Mouse (Mus musculus) hindbrain, embryonic 14.5 days (tissue): Measurements from ENCODE around the gene Ppp1r32. TPM values are rescaled to one million over a fixed set of nuclear protein-coding genes. Genes with fewer than 3 reads are reported as not detected.

Experiments
- ATAC-seq: fragments of 200-750 bp; cut with Nextera tagmentation; 2 replicates; pipeline ENCODE4 v1.8.0; 2017; ENCODE audit warnings: moderate number of reproducible peaks, mild to moderate bottlenecking, moderate TSS enrichment, moderate library complexity; ENCODE audit not compliant: low FRiP score
- DNase-seq: peaks from one replicate; pipeline ENCODE4 v3.0.0-alpha.2; 2015; ENCODE audit warnings: low spot score
- H3K27ac ChIP-seq: fragments of 300-500 bp; sonication (generic); 2 replicates; pipeline ENCODE4 v1.5.1; 2014; ENCODE audit warnings: mild to moderate bottlenecking, moderate library complexity
- H3K27me3 ChIP-seq: fragments of 300-500 bp; sonication (generic); 2 replicates; pipeline ENCODE4 v1.6.1; 2014; ENCODE audit warnings: mild to moderate bottlenecking, low read length, mixed read lengths; ENCODE audit not compliant: control insufficient read depth, insufficient read depth
- H3K36me3 ChIP-seq: fragments of 300-500 bp; sonication (generic); replicated peaks from 2 replicates; pipeline ENCODE4 v1.6.1; 2014; ENCODE audit not compliant: control insufficient read depth, insufficient read depth
- H3K4me1 ChIP-seq: fragments of 300-500 bp; sonication (generic); replicated peaks from 2 replicates; pipeline ENCODE4 v1.6.1; 2014; ENCODE audit warnings: antibody characterized with exemption, low read length, mixed read lengths; ENCODE audit not compliant: control insufficient read depth, insufficient read depth
- H3K4me2 ChIP-seq: fragments of 300-500 bp; sonication (generic); replicated peaks from 2 replicates; pipeline ENCODE4 v1.6.1; 2014; ENCODE audit warnings: mild to moderate bottlenecking, moderate library complexity
- H3K4me3 ChIP-seq: fragments of 300-500 bp; sonication (generic); replicated peaks from 2 replicates; pipeline ENCODE4 v1.5.1; 2014; ENCODE audit warnings: mild to moderate bottlenecking, low read length
- H3K9ac ChIP-seq: fragments of 300-500 bp; sonication (generic); 2 replicates; pipeline ENCODE4 v1.6.1; 2014
- H3K9me3 ChIP-seq: fragments of 300-500 bp; sonication (generic); 2 replicates; pipeline ENCODE4 v1.6.1; 2016; ENCODE audit warnings: low read length; ENCODE audit not compliant: control insufficient read depth
- WGBS: fragments of 180-500 bp; shearing (Covaris S2); extraction: QIAGEN DNeasy Blood & Tissue Kit; methylation state at CpG from one replicate; pipeline ENCODE4 v1.1.7; 2014; 5-methylcytosine and 5-hydroxymethylcytosine counted together
- polyA plus RNA-seq: library from polyadenylated mRNA; unstranded; fragments of >200 nt; fragmentation: Nextera tagmentation; extraction: Ambion mirVana; gene quantifications from 2 replicates; pipeline ENCODE4 v1.2.1, GENCODE M21; 2014

Gene Ppp1r32
- polyA plus RNA-seq, 1 experiment from 2014 or later: 2.8 TPM

DNA sequence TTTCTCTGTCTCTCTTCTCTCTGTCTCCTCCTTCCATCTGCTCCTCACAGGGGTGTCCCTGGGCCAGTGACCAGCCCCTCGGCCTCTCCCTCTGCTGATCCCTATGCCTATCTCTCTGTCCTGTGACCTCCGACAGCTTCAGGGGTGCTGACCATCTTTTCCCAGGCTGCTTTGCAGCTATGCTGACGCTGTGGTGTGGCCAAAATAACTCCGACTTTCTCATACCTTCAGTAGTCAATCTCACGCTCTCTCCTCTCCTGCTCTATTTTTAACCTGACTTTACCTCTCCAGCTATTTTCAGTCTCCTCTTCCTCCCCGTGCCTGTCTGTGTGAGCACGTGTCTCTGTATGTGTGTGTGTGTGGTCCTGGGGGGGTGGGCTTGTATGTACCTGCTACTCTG lies 49.5 kb downstream of the Ppp1r32 start:
- Histone ChIP-seq H3K27me3 (no peaks in the 10 kb centered on the region), H3K27ac (no peak overlapping the region), H3K4me2 (no peak overlapping the region), H3K9me3 (no peaks in the 10 kb centered on the region), H3K4me3 (no peak overlapping the region), H3K9ac (no peak overlapping the region), H3K36me3 (no peaks in the 10 kb centered on the region), H3K4me1 (no peaks in the 10 kb centered on the region)
- ATAC-seq: no peak
- WGBS: 84% methylated on average over 7 of the region's 7 CpGs
- no peak for DNase-seq

GRCm38 (mm10) chr19:10431841-10432240 lies 50.9 kb downstream of the Ppp1r32 start:
- Histone ChIP-seq H3K36me3 (0 out of 2 replicates have a peak, but pooled peaks cover 5% of the 10 kb centered on the region), H3K27ac (no peak overlapping the region), H3K4me3 (no peak overlapping the region), H3K4me1 (no peaks in the 10 kb centered on the region), H3K27me3 (no peaks in the 10 kb centered on the region), H3K9ac (no peak overlapping the region), H3K4me2 (no peak overlapping the region), H3K9me3 (no peaks in the 10 kb centered on the region)
- WGBS: 52% methylated on average over 4 of the region's 4 CpGs
- no peak for ATAC-seq
- no peak for DNase-seq

- DNase-seq (no peak), ATAC-seq (no peak)
- Histone ChIP-seq H3K36me3 (0 out of 2 replicates have a peak, but pooled peaks cover 8% of the 10 kb centered on the region), H3K27ac (no peak overlapping the region), H3K9me3 (no peaks in the 10 kb centered on the region), H3K4me1 (no peaks in the 10 kb centered on the region), H3K27me3 (no peaks in the 10 kb centered on the region), H3K4me3 (no peak overlapping the region), H3K4me2 (no peak overlapping the region), H3K9ac (no peak overlapping the region)
- WGBS: 48% methylated on average over 3 of the region's 3 CpGs
These were observed 51.3 kb downstream of the Ppp1r32 start for GRCm38 (mm10) chr19:10431410-10431809.

DNA sequence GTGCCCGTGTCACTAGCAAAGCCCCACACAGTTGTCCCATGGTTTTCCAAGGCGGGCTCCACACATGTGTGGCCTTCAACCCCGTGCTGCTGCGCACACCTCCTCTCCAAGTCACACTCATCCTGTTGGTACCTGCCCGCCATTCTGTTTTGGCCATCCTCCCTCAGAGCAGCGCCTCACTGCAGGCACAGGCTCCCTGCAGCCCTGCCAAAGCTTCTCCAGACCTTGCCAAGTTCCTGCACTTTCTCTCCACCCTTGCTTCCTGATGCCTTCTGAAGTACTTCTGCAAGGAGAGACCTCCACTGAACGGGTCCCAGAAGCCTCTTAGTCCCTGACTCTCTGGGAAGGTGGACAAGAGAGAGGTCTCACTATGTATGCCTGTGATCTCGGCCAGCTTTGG lies 53.4 kb downstream of the Ppp1r32 start:
- Histone ChIP-seq H3K27ac (no peak overlapping the region), H3K4me1 (peaks cover 11% of the 10 kb centered on the region; the same call in 1 of the 2 replicates), H3K27me3 (no peaks in the 10 kb centered on the region), H3K9ac (no peak overlapping the region), H3K9me3 (no peaks in the 10 kb centered on the region), H3K4me3 (no peak overlapping the region), H3K4me2 (no peak overlapping the region), H3K36me3 (0 out of 2 replicates have a peak, but pooled peaks cover 12% of the 10 kb centered on the region)
- 90% methylated on average over 8 of the region's 8 CpGs for WGBS
- ATAC-seq: no peak
- DNase-seq: no peak

GRCm38 (mm10) chr19:10427431-10427830 lies 55.3 kb downstream of the Ppp1r32 start:
- WGBS: 80% methylated on average over 9 of the region's 9 CpGs
- no peak overlapping the region for H3K27ac ChIP-seq
- DNase-seq (no peak), ATAC-seq (no peak)
- H3K9ac ChIP-seq: no peak overlapping the region
- H3K9me3 ChIP-seq: no peaks in the 10 kb centered on the region
- peaks cover 17% of the 10 kb centered on the region; the same call in 1 of the 2 replicates for H3K36me3 ChIP-seq
- H3K4me3 ChIP-seq: no peak overlapping the region
- no peaks in the 10 kb centered on the region for H3K27me3 ChIP-seq
- peaks cover 13% of the 10 kb centered on the region; the same call in 1 of the 2 replicates for H3K4me1 ChIP-seq
- H3K4me2 ChIP-seq: no peak overlapping the region

DNA sequence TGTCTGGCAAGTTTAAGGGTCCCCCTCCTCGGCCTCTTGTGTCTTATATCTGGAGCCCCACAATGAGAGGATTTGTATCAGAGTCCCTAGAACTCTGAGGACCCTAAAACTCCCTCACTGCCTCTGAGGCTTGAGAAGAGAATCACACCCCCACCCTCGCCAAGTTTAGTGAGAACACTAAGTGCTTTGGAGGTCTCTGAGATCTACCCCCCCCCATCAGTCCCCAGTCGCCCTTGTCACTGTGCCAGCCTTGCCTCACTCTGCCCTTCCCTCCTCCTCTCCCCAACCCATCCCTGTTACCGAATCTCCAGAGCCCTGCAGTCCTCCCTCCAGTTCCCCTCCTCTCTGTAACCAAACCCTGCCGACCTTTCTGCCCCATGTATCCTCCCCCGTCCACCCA lies 55.9 kb downstream of the Ppp1r32 start:
- WGBS: 55% methylated on average over 6 of the region's 6 CpGs
- H3K36me3 ChIP-seq: peaks cover 17% of the 10 kb centered on the region; the same call in 1 of the 2 replicates
- no peak overlapping the region for H3K4me2 ChIP-seq
- H3K27ac ChIP-seq: no peak overlapping the region
- no peaks in the 10 kb centered on the region for H3K27me3 ChIP-seq
- peaks cover 18% of the 10 kb centered on the region; the same call in 1 of the 2 replicates for H3K4me1 ChIP-seq
- no peak for ATAC-seq
- H3K9ac ChIP-seq: no peak overlapping the region
- H3K4me3 ChIP-seq: no peak overlapping the region
- H3K9me3 ChIP-seq: no peaks in the 10 kb centered on the region
- DNase-seq: no peak

DNA sequence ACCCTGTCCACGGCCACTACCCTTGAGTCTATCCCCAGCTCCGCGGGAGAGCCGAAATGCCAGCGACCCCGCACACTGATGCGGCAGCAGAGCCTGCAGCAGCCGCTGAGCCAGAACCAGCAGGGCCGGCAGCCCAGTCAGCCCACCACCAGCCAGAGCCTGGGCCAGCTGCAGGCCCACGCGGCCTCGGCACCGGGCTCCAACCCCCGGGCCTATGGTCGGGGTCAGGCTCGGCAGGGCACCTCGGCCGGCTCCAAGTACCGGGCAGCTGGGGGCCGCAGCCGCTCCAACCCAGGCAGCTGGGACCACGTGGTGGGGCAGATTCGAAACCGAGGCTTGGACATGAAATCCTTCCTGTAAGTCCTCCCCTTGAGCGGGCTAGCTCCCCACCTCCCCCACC lies 56.4 kb downstream of the Ppp1r32 start:
- H3K4me1 ChIP-seq: peaks cover 19% of the 10 kb centered on the region; the same call in 1 of the 2 replicates
- H3K36me3 ChIP-seq: peaks cover 17% of the 10 kb centered on the region; the same call in 1 of the 2 replicates
- no peaks in the 10 kb centered on the region for H3K9me3 ChIP-seq
- no peak overlapping the region for H3K4me2 ChIP-seq
- no peak overlapping the region for H3K9ac ChIP-seq
- peak; percentile 14; the same call in 1 of the 2 replicates for ATAC-seq
- DNase-seq: no peak
- H3K4me3 ChIP-seq: no peak overlapping the region
- H3K27me3 ChIP-seq: no peaks in the 10 kb centered on the region
- no peak overlapping the region for H3K27ac ChIP-seq
- 31% methylated on average over 25 of the region's 25 CpGs for WGBS

DNA sequence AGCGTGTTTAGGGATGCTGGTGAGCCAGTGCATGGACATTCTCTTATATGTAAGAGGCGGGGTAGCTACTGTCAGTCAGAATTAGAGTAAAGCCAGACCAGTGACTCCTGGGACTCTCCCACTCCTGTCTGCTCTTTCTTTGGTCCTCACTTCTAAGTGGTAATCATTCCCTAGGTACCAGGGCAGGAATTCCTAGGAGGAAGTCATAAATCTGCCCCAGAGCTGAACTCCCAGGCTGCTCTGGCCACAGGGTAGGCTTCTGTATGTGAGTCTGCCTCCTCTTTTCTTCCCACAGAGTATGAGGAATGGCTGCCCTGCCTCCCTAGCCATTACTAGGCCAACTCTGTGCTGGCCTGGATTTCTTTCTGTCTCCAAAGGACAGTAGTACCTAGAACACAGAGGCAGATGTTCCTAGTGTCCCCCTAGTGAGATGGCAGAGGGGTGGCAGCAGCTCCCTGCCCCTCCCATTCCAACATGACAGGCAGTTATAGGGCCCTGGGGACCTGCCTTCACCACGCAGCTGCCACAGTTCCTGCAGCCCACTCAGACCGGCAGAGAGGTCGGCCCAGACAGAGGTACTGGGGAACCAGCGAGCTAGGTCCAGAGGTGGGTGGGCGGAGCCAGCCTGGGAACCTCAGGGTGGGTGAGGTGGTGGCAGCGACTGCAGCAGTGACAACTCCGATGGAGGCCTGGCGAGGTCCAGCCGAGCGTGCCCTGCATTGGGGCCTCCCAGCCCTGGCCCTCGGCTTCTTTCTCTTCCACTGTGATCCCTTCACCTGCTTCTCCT lies 57.1 kb downstream of the Ppp1r32 start:
- Histone ChIP-seq H3K4me1 (peaks cover 19% of the 10 kb centered on the region; the same call in 1 of the 2 replicates), H3K4me2 (no peak overlapping the region), H3K27me3 (no peaks in the 10 kb centered on the region), H3K9ac (no peak overlapping the region), H3K9me3 (no peaks in the 10 kb centered on the region), H3K36me3 (peaks cover 17% of the 10 kb centered on the region; the same call in 1 of the 2 replicates), H3K4me3 (no peak overlapping the region), H3K27ac (no peak overlapping the region)
- ATAC-seq (no peak), DNase-seq (no peak)
- WGBS: 38% methylated on average over 12 of the region's 13 CpGs

DNA sequence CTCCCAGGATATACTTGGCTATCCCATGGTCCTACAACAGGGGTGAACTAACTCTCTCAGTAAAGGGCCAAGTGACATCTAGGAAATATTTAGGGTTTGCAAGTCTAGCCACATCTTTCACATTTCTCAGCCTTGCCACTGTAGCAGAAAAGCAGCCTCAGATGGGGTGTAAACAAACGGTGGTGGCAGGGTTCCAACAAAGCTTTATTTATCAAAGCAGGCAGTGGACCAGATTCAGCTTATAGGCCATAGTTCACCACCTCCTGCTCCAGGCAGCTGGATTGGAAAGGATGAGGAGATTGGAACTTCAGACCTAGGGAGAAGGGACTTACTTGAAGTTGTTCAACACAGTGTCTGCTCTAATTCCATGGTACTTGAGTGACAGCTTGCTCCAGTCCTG lies 58.0 kb downstream of the Ppp1r32 start:
- no peaks in the 10 kb centered on the region for H3K9me3 ChIP-seq

More for the DNA sequence above, 58.0 kb downstream of the Ppp1r32 start:
- WGBS: 50% methylated on average over 1 of the region's 1 CpGs
- no peak for DNase-seq
- no peak overlapping the region for H3K4me2 ChIP-seq
- H3K9ac ChIP-seq: no peak overlapping the region
- no peaks in the 10 kb centered on the region for H3K27me3 ChIP-seq
- ATAC-seq: no peak
- H3K4me1 ChIP-seq: peaks cover 19% of the 10 kb centered on the region; the same call in 1 of the 2 replicates
- H3K36me3 ChIP-seq: peaks cover 17% of the 10 kb centered on the region; the same call in 1 of the 2 replicates
- no peak overlapping the region for H3K4me3 ChIP-seq
- H3K27ac ChIP-seq: no peak overlapping the region
